Mouse (Mus musculus) C2C12 (cell line): ENCODE data around the gene Gm49711. TPM values are rescaled to one million over a fixed set of nuclear protein-coding genes. Genes with fewer than 3 reads are reported as not detected.

Experiments used
- H3K27me3 ChIP-seq: one replicate; pipeline ENCODE4 v1.6.1; 2011; ENCODE audit not compliant: control insufficient read depth, insufficient read depth, insufficient read length
- H3K36me3 ChIP-seq: one replicate; pipeline ENCODE4 v1.6.1; 2011; ENCODE audit not compliant: control insufficient read depth, insufficient read depth
- H3K4me3 ChIP-seq: one replicate; pipeline ENCODE4 v1.5.1; 2011; ENCODE audit warnings: mild to moderate bottlenecking, control low read depth; ENCODE audit not compliant: poor library complexity, insufficient read depth, severe bottlenecking
- H3K79me2 ChIP-seq: one replicate; pipeline ENCODE4 v1.6.1; 2011; ENCODE audit not compliant: control insufficient read depth, insufficient read depth
- H3K79me3 ChIP-seq: one replicate; pipeline ENCODE4 v1.6.1; 2011; ENCODE audit warnings: low read depth, control low read depth
- H3ac ChIP-seq: one replicate; pipeline ENCODE3; 2011; ENCODE audit warnings: low read depth; ENCODE audit not compliant: control insufficient read depth, insufficient read length
- CEBPB ChIP-seq: IDR thresholded peaks from one replicate; pipeline ENCODE4 v1.6.1; 2011; ENCODE audit warnings: low read depth, mild to moderate bottlenecking, control low read depth, moderate library complexity
- CTCF ChIP-seq: IDR thresholded peaks from one replicate; pipeline ENCODE4 v1.5.1; 2011; ENCODE audit not compliant: control insufficient read depth, insufficient read depth, insufficient read length
- FOSL1 ChIP-seq: IDR thresholded peaks from one replicate; pipeline ENCODE4 v1.8.0; 2011; ENCODE audit warnings: mild to moderate bottlenecking, low read length; ENCODE audit not compliant: poor library complexity, insufficient read depth, severe bottlenecking
- MAX ChIP-seq: IDR thresholded peaks from one replicate; pipeline ENCODE4 v1.6.1; 2011; ENCODE audit warnings: mild to moderate bottlenecking, control low read depth
- MYOD1 ChIP-seq: IDR thresholded peaks from one replicate; pipeline ENCODE4 v1.6.1; 2011; ENCODE audit warnings: low read depth; ENCODE audit not compliant: control insufficient read depth, insufficient read length
- MYOG ChIP-seq: IDR thresholded peaks from one replicate; pipeline ENCODE4 v1.6.1; 2011; ENCODE audit not compliant: control insufficient read depth, insufficient read length; ENCODE audit errors: extremely low read depth
- USF1 ChIP-seq: IDR thresholded peaks from one replicate; pipeline ENCODE4 v1.6.1; 2011; ENCODE audit warnings: low read depth, mild to moderate bottlenecking, control low read depth, moderate library complexity
- polyA plus RNA-seq: library from polyadenylated mRNA; unstranded; fragments of >200 nt; fragmentation: generic; extraction: Trizol; gene quantifications from one replicate; pipeline ENCODE4 v1.2.1, GENCODE M21; 2012; ENCODE audit warnings: missing spikeins

Gm49711 gene
- polyA plus RNA-seq, 1 experiment = 0.09 TPM

- TF ChIP-seq USF1 (no peak), MYOG (no peak), FOSL1 (no peak), MYOD1 (no peak), CEBPB (no peak), CTCF (no peak), MAX (no peak)
- H3K27me3 ChIP-seq = no peaks in the 10 kb centered on the region
- H3ac ChIP-seq = no peak overlapping the region
- no peaks in the 10 kb centered on the region for H3K79me3 ChIP-seq
- H3K79me2 ChIP-seq = no peaks in the 10 kb centered on the region
- no peak overlapping the region for H3K4me3 ChIP-seq
- no peaks in the 10 kb centered on the region for H3K36me3 ChIP-seq
These were observed 76.1 kb downstream of the Gm49711 start for GRCm38 (mm10) chr16:92134148-92134764.

- H3K79me2 ChIP-seq = no peaks in the 10 kb centered on the region
- H3K27me3 ChIP-seq = no peaks in the 10 kb centered on the region
- no peak overlapping the region for H3ac ChIP-seq
- TF ChIP-seq FOSL1 = no peak
- no peak for TF ChIP-seq MAX
- TF ChIP-seq USF1 = no peak
- TF ChIP-seq MYOG = no peak
- no peak for TF ChIP-seq MYOD1
- TF ChIP-seq CEBPB = no peak
- no peak for TF ChIP-seq CTCF
- no peaks in the 10 kb centered on the region for H3K36me3 ChIP-seq
- no peak overlapping the region for H3K4me3 ChIP-seq
- no peaks in the 10 kb centered on the region for H3K79me3 ChIP-seq
These were observed 78.2 kb downstream of the Gm49711 start for GRCm38 (mm10) chr16:92136275-92136674.

- Histone ChIP-seq H3K79me2 (no peaks in the 10 kb centered on the region), H3K79me3 (no peaks in the 10 kb centered on the region), H3ac (no peak overlapping the region), H3K4me3 (no peak overlapping the region), H3K36me3 (no peaks in the 10 kb centered on the region), H3K27me3 (no peaks in the 10 kb centered on the region)
- TF ChIP-seq USF1 (no peak), MAX (no peak), CTCF (no peak), FOSL1 (no peak), MYOD1 (no peak), MYOG (no peak), CEBPB (no peak)
These were observed 81.5 kb downstream of the Gm49711 start for GRCm38 (mm10) chr16:92139386-92140261.

- TF ChIP-seq CEBPB (no peak), FOSL1 (no peak), MYOG (no peak), MAX (no peak), CTCF (no peak), USF1 (no peak), MYOD1 (no peak)
- Histone ChIP-seq H3K27me3 (no peaks in the 10 kb centered on the region), H3K79me2 (no peaks in the 10 kb centered on the region), H3K79me3 (no peaks in the 10 kb centered on the region), H3K4me3 (no peak overlapping the region), H3ac (no peak overlapping the region), H3K36me3 (no peaks in the 10 kb centered on the region)
These were observed 82.2 kb downstream of the Gm49711 start for GRCm38 (mm10) chr16:92140328-92140727.

- no peaks in the 10 kb centered on the region for H3K79me2 ChIP-seq
- no peak for TF ChIP-seq CEBPB
- TF ChIP-seq MAX = no peak
- no peak for TF ChIP-seq FOSL1
- TF ChIP-seq MYOG = no peak
- no peak for TF ChIP-seq CTCF
- no peak for TF ChIP-seq USF1
- TF ChIP-seq MYOD1 = no peak
- H3K36me3 ChIP-seq = no peaks in the 10 kb centered on the region
- H3K79me3 ChIP-seq = no peaks in the 10 kb centered on the region
- no peak overlapping the region for H3ac ChIP-seq
- no peak overlapping the region for H3K4me3 ChIP-seq
- H3K27me3 ChIP-seq = no peaks in the 10 kb centered on the region
These were observed 82.9 kb downstream of the Gm49711 start for GRCm38 (mm10) chr16:92141021-92141420.
